Mouse (Mus musculus): Measurements from ENCODE around the gene Tmem121b.

Tmem121b gene

GRCm38 (mm10) chr6:120493374-120494181 lies at the start of gene Tmem121b:
Gene Tmem121b, minus strand, starts transcription at chr6:120493807.
- peak; percentile 95 to 96 for DNase-seq (ENCODE audit: low spot score in 2 of 2)

- no peak for DNase-seq (ENCODE audit: low spot score in 2 of 2)
Measured at GRCm38 (mm10) chr6:120542061-120542460, 48.5 kb upstream of the Tmem121b start.

- no peak for DNase-seq (ENCODE audit: low spot score in 2 of 2)
Measured at GRCm38 (mm10) chr6:120541386-120541785, 47.8 kb upstream of the Tmem121b start.

GRCm38 (mm10) chr6:120539781-120540231 lies 46.2 kb upstream of the Tmem121b start:
- no peak for DNase-seq (ENCODE audit: low spot score in 2 of 2)

GRCm38 (mm10) chr6:120539132-120539759 lies 45.6 kb upstream of the Tmem121b start:
- DNase-seq (ENCODE audit: low spot score in 2 of 2), result peak; percentile 75 to 81

GRCm38 (mm10) chr6:120536337-120536736 lies 42.7 kb upstream of the Tmem121b start:
- no peak for DNase-seq (ENCODE audit: low spot score in 2 of 2)

- no peak for DNase-seq (ENCODE audit: low spot score in 2 of 2)
Measured at GRCm38 (mm10) chr6:120532594-120532993, 39.0 kb upstream of the Tmem121b start.

- DNase-seq (ENCODE audit: low spot score in 2 of 2), result peak; percentile 96 to 97
Measured at GRCm38 (mm10) chr6:120531020-120531965, 37.7 kb upstream of the Tmem121b start, which contains the start of gene Hdhd5. Gene Hdhd5, minus strand, starts transcription at chr6:120531319.

- DNase-seq (ENCODE audit: low spot score in 2 of 2), result no peak
Measured at GRCm38 (mm10) chr6:120529123-120529522, 35.5 kb upstream of the Tmem121b start.

- no peak for DNase-seq (ENCODE audit: low spot score in 2 of 2)
Measured at GRCm38 (mm10) chr6:120524796-120525195, 31.2 kb upstream of the Tmem121b start.

- no peak for DNase-seq (ENCODE audit: low spot score in 2 of 2)
Measured at GRCm38 (mm10) chr6:120519647-120520046, 26.0 kb upstream of the Tmem121b start.

GRCm38 (mm10) chr6:120517311-120517710 lies 23.7 kb upstream of the Tmem121b start:
- DNase-seq (ENCODE audit: low spot score in 2 of 2), result no peak

- DNase-seq (ENCODE audit: low spot score in 2 of 2), result no peak
Measured at GRCm38 (mm10) chr6:120516879-120517278, 23.3 kb upstream of the Tmem121b start.

GRCm38 (mm10) chr6:120516422-120516821 lies 22.8 kb upstream of the Tmem121b start:
- no peak for DNase-seq (ENCODE audit: low spot score in 2 of 2)

GRCm38 (mm10) chr6:120511212-120511611 lies 17.6 kb upstream of the Tmem121b start:
- DNase-seq (ENCODE audit: low spot score in 2 of 2), result no peak

- DNase-seq (ENCODE audit: low spot score in 2 of 2), result no peak
Measured at GRCm38 (mm10) chr6:120510425-120510824, 16.8 kb upstream of the Tmem121b start.

GRCm38 (mm10) chr6:120509975-120510374 lies 16.4 kb upstream of the Tmem121b start:
- DNase-seq (ENCODE audit: low spot score in 2 of 2), result no peak

- no peak for DNase-seq (ENCODE audit: low spot score in 2 of 2)
Measured at GRCm38 (mm10) chr6:120508645-120509044, 15.0 kb upstream of the Tmem121b start.

GRCm38 (mm10) chr6:120505531-120505930 lies 11.9 kb upstream of the Tmem121b start:
- no peak for DNase-seq (ENCODE audit: low spot score in 2 of 2)

- DNase-seq (ENCODE audit: low spot score in 2 of 2), result peak; percentile 65 to 78
Measured at GRCm38 (mm10) chr6:120504051-120504450, 10.4 kb upstream of the Tmem121b start.

- DNase-seq (ENCODE audit: low spot score in 2 of 2), result no peak
Measured at GRCm38 (mm10) chr6:120496544-120496943, 2.9 kb upstream of the Tmem121b start.

All from right cerebral cortex, postnatal 10 days (tissue).